Mouse (Mus musculus): ENCODE measurements around the gene Aifm2. TPM values are rescaled to one million over a fixed set of nuclear protein-coding genes. Genes with fewer than 3 reads are reported as not detected.

Aifm2 gene
- total RNA-seq, 2 experiments from 2014 or later = 7.2 to 9.3 TPM

- no peak for DNase-seq
Observed at GRCm38 (mm10) chr10:61781461-61782128, 66.5 kb downstream of the Aifm2 start.

GRCm38 (mm10) chr10:61782799-61783611, 67.9 kb downstream of the Aifm2 start:
- DNase-seq = peak; percentile 65 to 68

- peak; percentile 68 for DNase-seq
Observed at GRCm38 (mm10) chr10:61783621-61784251, 68.7 kb downstream of the Aifm2 start, which contains the start of gene H2afy2. Gene H2afy2, minus strand, starts transcription at chr10:61784147.

- no peak for DNase-seq
Observed at GRCm38 (mm10) chr10:61784414-61784813, 69.4 kb downstream of the Aifm2 start.

GRCm38 (mm10) chr10:61787541-61788313, 72.7 kb downstream of the Aifm2 start:
- DNase-seq = no peak

GRCm38 (mm10) chr10:61788499-61788898, 73.4 kb downstream of the Aifm2 start:
- no peak for DNase-seq

Small RNA genes lying within 50 kb of the gene (microRNA-seq; reads per million reads assigned to microRNA genes)
- 0 reads per million in 2 experiments for gene Mir5108

Other genes with a start within 250 kb of the Aifm2 start
- 10 to 100 TPM; 21.2 to 24.1 TPM for gene Lrrc20, start 239.5 kb upstream of the Aifm2 start, total RNA-seq (2021)
- 1 to 10 TPM; 4.3 to 4.4 TPM for gene Npffr1, start 119.8 kb upstream of the Aifm2 start, total RNA-seq (2021)
- 10 to 100 TPM; 95.8 to 96.2 TPM for gene Ppa1, start 66.7 kb upstream of the Aifm2 start, total RNA-seq (2021)
- 100 to 1,000 TPM; 120 to 122 TPM for gene Sar1a, start 35.0 kb upstream of the Aifm2 start, total RNA-seq (2021)
- gene Tysnd1, start 19.7 kb upstream of the Aifm2 start, total RNA-seq (2021) = 10 to 100 TPM; 23.5 to 28.5 TPM
- 10 to 100 TPM; 13.7 to 14.5 TPM for gene H2afy2, start 68.9 kb downstream of the Aifm2 start, total RNA-seq (2021)